Mouse (Mus musculus): Measurements from ENCODE around the gene Ube2e3. TPM values are rescaled to one million over a fixed set of nuclear protein-coding genes. Genes with fewer than 3 reads are reported as not detected.

Gene Ube2e3
- 104 and 106 TPM in 2 replicates for polyA plus RNA-seq (2015; fragmentation: Nextera tagmentation; extraction: Ambion mirVana)

GRCm38 (mm10) chr2:78867726-78868510 is at the start of gene Ube2e3:
Gene Ube2e3 (plus strand): TSS chr2:78868124.
- ATAC-seq (ENCODE audit: low read depth) (no peak; the same call in 1 of the 2 replicates), DNase-seq (no peak)
- Histone ChIP-seq H3K9me3 (replicated peaks) (no peaks in the 10 kb centered on the region), H3K4me2 (peak within 1 kb of the TSS; percentile 76), H3K27me3 (no peaks in the 10 kb centered on the region), H3K36me3 (peaks cover 22% of the 10 kb centered on the region), H3K4me3 (replicated peaks) (peak within 1 kb of the TSS; percentile 97), H3K27ac (peak within 1 kb of the TSS; percentile 94), H3K9ac (peak within 1 kb of the TSS; percentile 100), H3K4me1 (replicated peaks) (peaks cover 48% of the 10 kb centered on the region)
- WGBS (ENCODE audit: insufficient replicate concordance), result 15% methylated on average over 14 of the region's 14 CpGs

- H3K27me3 ChIP-seq, result no peaks in the 10 kb centered on the region
- no peak overlapping the region for H3K4me2 ChIP-seq
- no peak overlapping the region for H3K27ac ChIP-seq
- H3K4me1 ChIP-seq (replicated peaks), result no peaks in the 10 kb centered on the region
- no peaks in the 10 kb centered on the region for H3K36me3 ChIP-seq
- DNase-seq, result no peak
- WGBS (ENCODE audit: insufficient replicate concordance), result 74% methylated on average over 3 of the region's 3 CpGs
- H3K4me3 ChIP-seq (replicated peaks), result no peak overlapping the region
- no peaks in the 10 kb centered on the region for H3K9me3 ChIP-seq (replicated peaks)
- no peak for ATAC-seq (ENCODE audit: low read depth)
- H3K9ac ChIP-seq, result no peak overlapping the region
These were observed 38.0 kb upstream of the Ube2e3 start for GRCm38 (mm10) chr2:78829887-78830286.

GRCm38 (mm10) chr2:78841494-78842224 is 26.3 kb upstream of the Ube2e3 start:
- Histone ChIP-seq H3K9ac (no peak overlapping the region), H3K4me2 (no peak overlapping the region), H3K27ac (no peak overlapping the region), H3K9me3 (replicated peaks) (no peaks in the 10 kb centered on the region), H3K4me1 (replicated peaks) (0 out of 2 replicates have a peak, but pooled peaks cover 2% of the 10 kb centered on the region), H3K36me3 (no peaks in the 10 kb centered on the region), H3K27me3 (no peaks in the 10 kb centered on the region), H3K4me3 (replicated peaks) (no peak overlapping the region)
- no peak for ATAC-seq (ENCODE audit: low read depth)
- no peak for DNase-seq
- WGBS (ENCODE audit: insufficient replicate concordance), result 38% methylated on average over 7 of the region's 7 CpGs

- Histone ChIP-seq H3K27ac (no peak overlapping the region), H3K4me1 (replicated peaks) (0 out of 2 replicates have a peak, but pooled peaks cover 2% of the 10 kb centered on the region), H3K36me3 (no peaks in the 10 kb centered on the region), H3K9me3 (replicated peaks) (no peaks in the 10 kb centered on the region), H3K4me3 (replicated peaks) (no peak overlapping the region), H3K27me3 (no peaks in the 10 kb centered on the region), H3K9ac (no peak overlapping the region), H3K4me2 (no peak overlapping the region)
- DNase-seq (no peak), ATAC-seq (ENCODE audit: low read depth) (no peak)
- WGBS (ENCODE audit: insufficient replicate concordance), result 82% methylated on average over 5 of the region's 5 CpGs
These were observed 23.6 kb upstream of the Ube2e3 start for GRCm38 (mm10) chr2:78844365-78844764.

GRCm38 (mm10) chr2:78845274-78845673 is 22.6 kb upstream of the Ube2e3 start:
- no peak for ATAC-seq (ENCODE audit: low read depth)
- DNase-seq, result no peak
- Histone ChIP-seq H3K9ac (no peak overlapping the region), H3K4me2 (no peak overlapping the region), H3K27ac (no peak overlapping the region), H3K4me3 (replicated peaks) (no peak overlapping the region), H3K27me3 (no peaks in the 10 kb centered on the region), H3K9me3 (replicated peaks) (no peaks in the 10 kb centered on the region), H3K36me3 (no peaks in the 10 kb centered on the region), H3K4me1 (replicated peaks) (0 out of 2 replicates have a peak, but pooled peaks cover 2% of the 10 kb centered on the region)
- WGBS (ENCODE audit: insufficient replicate concordance), result 78% methylated on average over 12 of the region's 12 CpGs

GRCm38 (mm10) chr2:78845717-78846116 is 22.2 kb upstream of the Ube2e3 start:
- ATAC-seq (ENCODE audit: low read depth) (no peak), DNase-seq (no peak)
- Histone ChIP-seq H3K4me2 (no peak overlapping the region), H3K36me3 (no peaks in the 10 kb centered on the region), H3K9ac (no peak overlapping the region), H3K9me3 (replicated peaks) (no peaks in the 10 kb centered on the region), H3K27ac (no peak overlapping the region), H3K27me3 (no peaks in the 10 kb centered on the region), H3K4me1 (replicated peaks) (0 out of 2 replicates have a peak, but pooled peaks cover 2% of the 10 kb centered on the region), H3K4me3 (replicated peaks) (no peak overlapping the region)
- WGBS (ENCODE audit: insufficient replicate concordance), result 74% methylated on average over 10 of the region's 10 CpGs

- Histone ChIP-seq H3K4me2 (no peak overlapping the region), H3K9me3 (replicated peaks) (no peaks in the 10 kb centered on the region), H3K9ac (no peak overlapping the region), H3K4me1 (replicated peaks) (peaks cover 12% of the 10 kb centered on the region), H3K27me3 (no peaks in the 10 kb centered on the region), H3K36me3 (no peaks in the 10 kb centered on the region), H3K27ac (no peak overlapping the region), H3K4me3 (replicated peaks) (no peak overlapping the region)
- DNase-seq (no peak), ATAC-seq (ENCODE audit: low read depth) (no peak)
- WGBS (ENCODE audit: insufficient replicate concordance), result 75% methylated on average over 8 of the region's 8 CpGs
These were observed 13.6 kb upstream of the Ube2e3 start for GRCm38 (mm10) chr2:78854315-78854714.

- Histone ChIP-seq H3K4me2 (peak overlapping the region; percentile 33), H3K27ac (peak overlapping the region; percentile 85), H3K36me3 (no peaks in the 10 kb centered on the region), H3K4me3 (replicated peaks) (no peak overlapping the region), H3K9ac (peak overlapping the region; percentile 42; the same call in 1 of the 2 replicates), H3K9me3 (replicated peaks) (no peaks in the 10 kb centered on the region), H3K27me3 (no peaks in the 10 kb centered on the region), H3K4me1 (replicated peaks) (peaks cover 50% of the 10 kb centered on the region)
- 58% methylated on average over 6 of the region's 6 CpGs for WGBS (ENCODE audit: insufficient replicate concordance)
- no peak for DNase-seq
- ATAC-seq (ENCODE audit: low read depth), result peak; percentile 4; the same call in 1 of the 2 replicates
These were observed 9.3 kb upstream of the Ube2e3 start for GRCm38 (mm10) chr2:78858628-78859027.

GRCm38 (mm10) chr2:78859266-78860087 is 8.4 kb upstream of the Ube2e3 start:
- peak; percentile 96 for ATAC-seq (ENCODE audit: low read depth)

GRCm38 (mm10) chr2:78860088-78860372 is 7.9 kb upstream of the Ube2e3 start:
- no peaks in the 10 kb centered on the region for H3K27me3 ChIP-seq
- no peak for DNase-seq
- peaks cover 52% of the 10 kb centered on the region for H3K4me1 ChIP-seq (replicated peaks)
- H3K36me3 ChIP-seq, result no peaks in the 10 kb centered on the region
- H3K4me3 ChIP-seq (replicated peaks), result no peak overlapping the region
- H3K4me2 ChIP-seq, result peak overlapping the region; percentile 33; the same call in 1 of the 2 replicates
- WGBS (ENCODE audit: insufficient replicate concordance), result 45% methylated on average over 3 of the region's 3 CpGs
- no peaks in the 10 kb centered on the region for H3K9me3 ChIP-seq (replicated peaks)
- peak overlapping the region; percentile 85 for H3K27ac ChIP-seq
- ATAC-seq (ENCODE audit: low read depth), result no peak
- H3K9ac ChIP-seq, result peak overlapping the region; percentile 37; the same call in 1 of the 2 replicates

More at GRCm38 (mm10) chr2:78859266-78860087, 8.4 kb upstream of the Ube2e3 start:
- H3K9ac ChIP-seq, result peak overlapping the region; percentile 42; the same call in 1 of the 2 replicates
- peak overlapping the region; percentile 85 for H3K27ac ChIP-seq
- no peaks in the 10 kb centered on the region for H3K36me3 ChIP-seq
- WGBS (ENCODE audit: insufficient replicate concordance), result 27% methylated on average over 12 of the region's 12 CpGs
- H3K4me1 ChIP-seq (replicated peaks), result peaks cover 52% of the 10 kb centered on the region
- H3K4me2 ChIP-seq, result peak overlapping the region; percentile 33
- H3K4me3 ChIP-seq (replicated peaks), result no peak overlapping the region
- no peaks in the 10 kb centered on the region for H3K9me3 ChIP-seq (replicated peaks)
- DNase-seq, result peak; percentile 64
- H3K27me3 ChIP-seq, result no peaks in the 10 kb centered on the region

- Histone ChIP-seq H3K9ac (no peak overlapping the region), H3K4me3 (replicated peaks) (no peak overlapping the region), H3K27me3 (no peaks in the 10 kb centered on the region), H3K9me3 (replicated peaks) (no peaks in the 10 kb centered on the region), H3K4me1 (replicated peaks) (peaks cover 55% of the 10 kb centered on the region), H3K36me3 (no peaks in the 10 kb centered on the region), H3K27ac (no peak overlapping the region), H3K4me2 (no peak overlapping the region)
- ATAC-seq (ENCODE audit: low read depth) (no peak), DNase-seq (no peak)
- 82% methylated on average over 3 of the region's 3 CpGs for WGBS (ENCODE audit: insufficient replicate concordance)
These were observed 3.8 kb upstream of the Ube2e3 start for GRCm38 (mm10) chr2:78864116-78864515.
